Mouse (Mus musculus) cerebellum, adult 8-10 months (tissue): ENCODE results near the gene Ccr10.
"Not testable (repeated sequence)": the region's sequence is repeated elsewhere in the genome, so short reads cannot be mapped to it uniquely, and the experiment has no call there.

Experiments used
- DNase-seq: peaks from one replicate; pipeline ENCODE4 v3.0.0; 2022

The Ccr10 gene

GRCm38 (mm10) chr11:101149178-101150105 is 25.8 kb downstream of the Ccr10 start:
- DNase-seq, result no peak

GRCm38 (mm10) chr11:101148751-101149150 is 26.5 kb downstream of the Ccr10 start:
- DNase-seq, result no peak

GRCm38 (mm10) chr11:101146377-101146776 is 28.9 kb downstream of the Ccr10 start:
- DNase-seq, result no peak

GRCm38 (mm10) chr11:101143338-101144225 is 31.7 kb downstream of the Ccr10 start:
- DNase-seq, result peak; percentile 46

- no peak for DNase-seq
Measured at GRCm38 (mm10) chr11:101142215-101142967, 32.9 kb downstream of the Ccr10 start.

GRCm38 (mm10) chr11:101141088-101141487 is 34.2 kb downstream of the Ccr10 start:
- DNase-seq, result no peak

GRCm38 (mm10) chr11:101140164-101140819 is 35.0 kb downstream of the Ccr10 start:
- no peak for DNase-seq

GRCm38 (mm10) chr11:101138536-101139181 is 36.6 kb downstream of the Ccr10 start:
- DNase-seq, result no peak

- DNase-seq, result no peak
Measured at GRCm38 (mm10) chr11:101137000-101137399, 38.2 kb downstream of the Ccr10 start.

GRCm38 (mm10) chr11:101134217-101134865 is 40.9 kb downstream of the Ccr10 start:
- DNase-seq, result no peak

GRCm38 (mm10) chr11:101133037-101133436 is 42.2 kb downstream of the Ccr10 start:
- DNase-seq, result no peak

GRCm38 (mm10) chr11:101131701-101132100 is 43.5 kb downstream of the Ccr10 start:
- no peak for DNase-seq

- peak; percentile 59 for DNase-seq
Measured at GRCm38 (mm10) chr11:101131187-101131586, 44.1 kb downstream of the Ccr10 start.

GRCm38 (mm10) chr11:101130056-101130756 is 45.0 kb downstream of the Ccr10 start:
- no peak for DNase-seq

- DNase-seq, result peak; percentile 73
Measured at GRCm38 (mm10) chr11:101128996-101129577, 46.2 kb downstream of the Ccr10 start.

- DNase-seq, result no peak
Measured at GRCm38 (mm10) chr11:101127075-101127474, 48.2 kb downstream of the Ccr10 start.

- not testable (repeated sequence) for DNase-seq
Measured at GRCm38 (mm10) chr11:101125008-101125407, 50.2 kb downstream of the Ccr10 start.

- DNase-seq, result not testable (repeated sequence)
Measured at GRCm38 (mm10) chr11:101124494-101124893, 50.7 kb downstream of the Ccr10 start.
